Mouse (Mus musculus) cortical plate, adult 2 months (tissue): ENCODE measurements around the gene Cbr2. TPM values are rescaled to one million over a fixed set of nuclear protein-coding genes. Genes with fewer than 3 reads are reported as not detected.

Source experiments
- H3K27ac ChIP-seq: fragments of 200-500 bp; 2 replicates; pipeline ENCODE4 v1.5.1; 2012; ENCODE audit warnings: low read length, control low read depth, inconsistent platforms; ENCODE audit not compliant: insufficient read depth
- H3K4me1 ChIP-seq: fragments of 200-500 bp; 2 replicates; pipeline ENCODE4 v1.6.1; 2011; ENCODE audit warnings: low read length; ENCODE audit not compliant: control insufficient read depth, insufficient read depth
- H3K4me3 ChIP-seq: fragments of 200-500 bp; 2 replicates; pipeline ENCODE4 v1.5.1; 2011; ENCODE audit warnings: mild to moderate bottlenecking, low read length, control low read depth; ENCODE audit not compliant: insufficient read depth
- CTCF ChIP-seq: fragments of 200-500 bp; IDR thresholded peaks from 2 replicates; pipeline ENCODE4 v1.5.1; 2011; ENCODE audit warnings: mild to moderate bottlenecking, control low read depth, low read length; ENCODE audit not compliant: insufficient read depth; ENCODE audit errors: extremely low read depth
- POLR2A ChIP-seq: fragments of 200-500 bp; IDR thresholded peaks from 2 replicates; pipeline ENCODE4 v1.6.1; 2011; ENCODE audit warnings: mild to moderate bottlenecking, low read length, control low read depth; ENCODE audit not compliant: insufficient read depth; ENCODE audit errors: extremely low read depth
- polyA plus RNA-seq: library from polyadenylated mRNA; depleted of rRNA; stranded (reverse); fragments of >200 nt; gene quantifications from 2 replicates; pipeline ENCODE4 v1.2.3, GENCODE M21; 2012

Gene Cbr2
- polyA plus RNA-seq, 1 experiment, result 4.9 TPM

GRCm38 (mm10) chr11:120695641-120696040 lies 36.3 kb downstream of the Cbr2 start:
- Histone ChIP-seq H3K4me3 (no peak overlapping the region), H3K4me1 (no peaks in the 10 kb centered on the region), H3K27ac (peak overlapping the region; percentile 52; the same call in 1 of the 2 replicates)
- TF ChIP-seq POLR2A (no peak), CTCF (no peak)

GRCm38 (mm10) chr11:120695184-120695583 lies 36.7 kb downstream of the Cbr2 start:
- no peak overlapping the region for H3K4me3 ChIP-seq
- no peak for TF ChIP-seq CTCF
- TF ChIP-seq POLR2A, result no peak
- H3K27ac ChIP-seq, result 0 out of 2 replicates have a peak overlapping the region, but pooled peaks have one; percentile 13
- H3K4me1 ChIP-seq, result no peaks in the 10 kb centered on the region

GRCm38 (mm10) chr11:120693461-120693860 lies 38.5 kb downstream of the Cbr2 start:
- TF ChIP-seq POLR2A (no peak), CTCF (no peak)
- Histone ChIP-seq H3K4me3 (no peak overlapping the region), H3K4me1 (no peaks in the 10 kb centered on the region), H3K27ac (no peak overlapping the region)

GRCm38 (mm10) chr11:120692471-120693011 lies 39.4 kb downstream of the Cbr2 start:
- H3K4me3 ChIP-seq, result no peak overlapping the region
- H3K27ac ChIP-seq, result no peak overlapping the region
- no peaks in the 10 kb centered on the region for H3K4me1 ChIP-seq
- TF ChIP-seq CTCF (no peak), POLR2A (no peak)

GRCm38 (mm10) chr11:120689365-120689764 lies 42.5 kb downstream of the Cbr2 start:
- H3K4me3 ChIP-seq, result no peak overlapping the region
- H3K27ac ChIP-seq, result no peak overlapping the region
- H3K4me1 ChIP-seq, result no peaks in the 10 kb centered on the region
- TF ChIP-seq POLR2A, result no peak
- no peak for TF ChIP-seq CTCF

- Histone ChIP-seq H3K27ac (0 out of 2 replicates have a peak overlapping the region, but pooled peaks have one; percentile 55), H3K4me3 (no peak overlapping the region), H3K4me1 (no peaks in the 10 kb centered on the region)
- TF ChIP-seq CTCF, result no peak
- TF ChIP-seq POLR2A, result no peak
Observed at GRCm38 (mm10) chr11:120686650-120687272, 45.2 kb downstream of the Cbr2 start.

GRCm38 (mm10) chr11:120684660-120685059 lies 47.3 kb downstream of the Cbr2 start:
- no peaks in the 10 kb centered on the region for H3K4me1 ChIP-seq
- H3K27ac ChIP-seq, result no peak overlapping the region
- no peak overlapping the region for H3K4me3 ChIP-seq
- TF ChIP-seq POLR2A (no peak), CTCF (no peak)

- Histone ChIP-seq H3K27ac (no peak overlapping the region), H3K4me3 (no peak overlapping the region)
- no peak for TF ChIP-seq CTCF
Observed at GRCm38 (mm10) chr11:120684086-120684485, 47.8 kb downstream of the Cbr2 start.

GRCm38 (mm10) chr11:120683536-120683935 lies 48.4 kb downstream of the Cbr2 start:
- TF ChIP-seq CTCF, result no peak
- no peak for TF ChIP-seq POLR2A
- Histone ChIP-seq H3K4me1 (no peaks in the 10 kb centered on the region), H3K27ac (no peak overlapping the region), H3K4me3 (no peak overlapping the region)

More at GRCm38 (mm10) chr11:120684086-120684485, 47.8 kb downstream of the Cbr2 start:
- no peaks in the 10 kb centered on the region for H3K4me1 ChIP-seq

GRCm38 (mm10) chr11:120682683-120683082 lies 49.2 kb downstream of the Cbr2 start:
- Histone ChIP-seq H3K27ac (no peak overlapping the region), H3K4me1 (no peaks in the 10 kb centered on the region), H3K4me3 (no peak overlapping the region)
- TF ChIP-seq POLR2A (no peak), CTCF (no peak)
